Mouse (Mus musculus) heart, embryonic 12.5 days (tissue): ENCODE data around the gene Psmc3ip. TPM values are rescaled to one million over a fixed set of nuclear protein-coding genes. Genes with fewer than 3 reads are reported as not detected.

Experiments
- ATAC-seq: fragments of 200-750 bp; cut with Nextera tagmentation; 2 replicates; pipeline ENCODE4 v1.8.0; 2017; ENCODE audit warnings: moderate TSS enrichment, moderate library complexity; ENCODE audit not compliant: insufficient number of reproducible peaks, low FRiP score
- H3K27ac ChIP-seq: fragments of 300-500 bp; sonication (generic); 2 replicates; pipeline ENCODE4 v1.5.1; 2016; ENCODE audit warnings: mild to moderate bottlenecking, moderate library complexity; ENCODE audit not compliant: poor library complexity, severe bottlenecking
- H3K27me3 ChIP-seq: fragments of 300-500 bp; sonication (generic); replicated peaks from 2 replicates; pipeline ENCODE4 v1.6.1; 2016; ENCODE audit warnings: mild to moderate bottlenecking, moderate library complexity
- H3K36me3 ChIP-seq: fragments of 300-500 bp; sonication (generic); 2 replicates; pipeline ENCODE4 v1.6.1; 2016; ENCODE audit warnings: mild to moderate bottlenecking, moderate library complexity
- H3K4me1 ChIP-seq: fragments of 300-500 bp; sonication (generic); replicated peaks from 2 replicates; pipeline ENCODE4 v1.6.1; 2016; ENCODE audit warnings: mild to moderate bottlenecking
- H3K4me2 ChIP-seq: fragments of 300-500 bp; sonication (generic); 2 replicates; pipeline ENCODE4 v1.6.1; 2016; ENCODE audit warnings: mild to moderate bottlenecking, moderate library complexity
- H3K4me3 ChIP-seq: fragments of 300-500 bp; sonication (generic); 2 replicates; pipeline ENCODE4 v1.5.1; 2016; ENCODE audit warnings: mild to moderate bottlenecking
- H3K9ac ChIP-seq: fragments of 300-500 bp; sonication (generic); 2 replicates; pipeline ENCODE4 v1.6.1; 2016; ENCODE audit warnings: mild to moderate bottlenecking, moderate library complexity
- H3K9me3 ChIP-seq: fragments of 300-500 bp; sonication (generic); replicated peaks from 2 replicates; pipeline ENCODE4 v1.6.1; 2016; ENCODE audit warnings: mild to moderate bottlenecking, moderate library complexity
- WGBS: fragments of 180-500 bp; shearing (Covaris S2); methylation state at CpG from one replicate; pipeline ENCODE4 v1.1.7; 2016; 5-methylcytosine and 5-hydroxymethylcytosine counted together
- polyA plus RNA-seq: library from polyadenylated mRNA; unstranded; fragments of >200 nt; fragmentation: Nextera tagmentation; extraction: Ambion mirVana; gene quantifications from 2 replicates; pipeline ENCODE4 v1.2.1, GENCODE M21; 2016

The Psmc3ip gene
- 20.8 and 21.3 TPM in 2 replicates for polyA plus RNA-seq

DNA sequence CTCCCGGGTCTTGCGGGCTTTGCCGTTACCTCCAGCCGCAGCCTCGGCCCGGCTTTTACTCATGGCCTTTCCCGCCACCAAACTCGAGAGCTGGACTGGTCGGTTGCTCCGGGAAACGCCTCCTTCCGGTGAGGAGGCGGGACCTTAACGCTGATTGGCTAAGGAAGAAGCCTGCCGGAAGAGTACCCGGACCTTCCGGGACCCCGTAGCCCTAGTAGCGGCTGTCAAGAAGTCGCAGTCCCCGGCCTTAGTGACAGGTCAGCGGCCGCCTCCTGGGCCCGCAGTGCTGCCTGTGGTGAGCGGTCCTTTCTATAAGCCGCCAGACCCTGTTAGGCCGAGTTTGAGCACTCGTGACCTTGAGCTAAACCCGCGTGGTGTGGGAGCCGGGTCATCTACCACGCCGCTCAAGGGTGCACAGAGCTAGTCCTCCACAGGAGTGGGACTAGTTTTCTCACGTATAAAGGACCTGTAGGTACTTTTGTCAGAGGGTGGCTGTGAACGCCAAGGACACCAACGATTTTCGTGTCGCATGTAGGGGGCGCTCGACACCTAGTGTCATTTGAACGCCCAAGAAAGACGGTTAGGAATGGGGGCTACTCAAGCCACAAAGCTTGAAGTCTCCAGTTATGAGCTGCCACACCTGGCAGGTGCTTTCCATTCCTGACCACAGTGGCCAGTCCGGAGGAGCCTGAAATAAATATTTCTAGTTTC, at the start of gene Psmc3ip:
Psmc3ip (minus strand) TSS at position 123 of the 711 bp plus-strand sequence.
- Histone ChIP-seq H3K4me2 (peak within 1 kb of the TSS; percentile 94), H3K27ac (peak within 1 kb of the TSS; percentile 97), H3K27me3 (no peaks in the 10 kb centered on the region), H3K4me1 (peaks cover 10% of the 10 kb centered on the region), H3K4me3 (peak within 1 kb of the TSS; percentile 84), H3K36me3 (peaks cover 75% of the 10 kb centered on the region), H3K9ac (peak within 1 kb of the TSS; percentile 90), H3K9me3 (no peaks in the 10 kb centered on the region)
- under 1% methylated on average over 43 of the region's 43 CpGs for WGBS
- ATAC-seq, result peak; percentile 93

DNA sequence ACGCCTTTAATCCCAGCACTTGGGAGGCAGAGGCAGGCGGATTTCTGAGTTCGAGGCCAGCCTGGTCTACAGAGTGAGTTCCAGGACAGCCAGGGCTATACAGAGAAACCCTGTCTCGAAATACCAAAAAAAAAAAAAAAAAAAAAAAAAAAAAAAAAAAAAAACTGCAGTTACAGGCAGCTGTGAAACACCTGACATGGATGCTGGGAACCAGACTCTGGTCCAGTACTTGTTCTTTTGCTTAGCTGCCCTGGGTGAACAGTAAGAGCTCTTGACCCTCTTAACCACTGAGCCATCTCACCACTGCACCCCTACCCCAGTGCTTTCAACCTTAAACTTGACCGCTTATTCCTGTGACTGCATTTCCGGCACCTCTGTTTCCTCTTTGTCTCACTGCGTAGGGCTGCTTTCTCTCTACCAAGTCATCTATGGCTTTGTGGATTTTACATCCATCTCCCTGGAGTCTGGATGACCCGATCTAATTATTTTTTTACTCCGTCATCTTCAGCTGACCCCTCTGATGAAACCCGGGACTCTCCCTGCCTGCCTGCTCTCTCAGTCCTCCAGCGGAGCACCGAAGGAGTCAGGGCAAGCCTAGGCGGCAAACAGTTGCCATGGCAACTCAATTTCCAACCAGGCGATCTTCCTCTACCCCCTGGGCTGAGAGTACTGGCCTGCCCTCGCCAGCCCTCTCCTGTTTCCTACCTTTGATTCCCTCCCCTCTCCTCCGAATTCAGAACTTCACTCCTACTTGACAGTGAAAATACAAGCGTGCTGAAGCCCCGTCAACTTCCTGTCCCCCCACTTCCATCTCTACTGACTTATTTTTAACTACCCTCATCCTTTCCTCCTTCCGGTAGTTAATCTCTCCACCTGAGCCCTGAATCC, 48.3 kb upstream of the Psmc3ip start:
- H3K27ac ChIP-seq, result no peak overlapping the region
- ATAC-seq, result peak; percentile 28; the same call in 1 of the 2 replicates

DNA sequence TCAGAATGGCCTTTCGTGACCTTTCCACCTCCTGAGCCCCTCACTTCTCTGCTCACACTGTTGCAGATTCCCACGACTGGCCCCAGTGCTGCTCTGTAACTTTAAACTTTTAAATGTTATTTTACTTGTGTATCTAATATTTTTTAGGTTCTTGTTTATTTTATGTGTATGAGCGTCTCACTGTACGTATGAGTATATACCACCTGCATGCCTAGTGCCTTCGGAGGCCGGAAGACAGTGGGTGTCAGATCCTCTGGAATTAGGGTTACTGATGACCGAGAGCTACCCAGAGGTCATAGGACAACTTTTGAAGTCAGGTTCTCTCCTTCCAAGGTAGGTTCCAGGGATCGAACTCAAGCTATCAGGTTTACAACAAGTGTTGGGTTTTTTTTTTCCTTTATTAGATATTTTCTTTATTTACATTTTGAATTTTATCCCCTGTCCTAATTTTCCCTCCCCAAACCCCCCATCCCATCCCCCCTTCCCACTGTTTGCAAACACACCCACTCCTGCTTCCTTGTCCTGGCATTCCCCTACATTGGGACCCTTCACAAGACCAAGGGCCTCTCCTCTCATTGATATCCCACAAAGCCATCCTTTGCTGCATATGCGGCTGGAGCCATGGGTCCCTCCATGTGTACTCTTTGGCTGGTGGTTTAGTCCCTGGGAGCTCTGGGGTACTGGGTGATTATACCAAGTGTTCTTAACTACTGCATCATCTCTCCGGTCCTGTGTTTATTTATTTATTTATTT, 47.2 kb upstream of the Psmc3ip start:
- no peak for ATAC-seq
- Histone ChIP-seq H3K36me3 (no peaks in the 10 kb centered on the region), H3K9me3 (no peaks in the 10 kb centered on the region), H3K9ac (no peak overlapping the region), H3K4me2 (no peak overlapping the region), H3K4me3 (no peak overlapping the region), H3K27ac (no peak overlapping the region), H3K27me3 (no peaks in the 10 kb centered on the region), H3K4me1 (peaks cover 33% of the 10 kb centered on the region)
- 84% methylated on average over 10 of the region's 10 CpGs for WGBS

More for the DNA sequence above, 48.3 kb upstream of the Psmc3ip start:
- H3K36me3 ChIP-seq, result no peaks in the 10 kb centered on the region
- H3K4me1 ChIP-seq, result peaks cover 31% of the 10 kb centered on the region
- peak overlapping the region; percentile 19 for H3K9ac ChIP-seq
- H3K9me3 ChIP-seq, result no peaks in the 10 kb centered on the region
- 21% methylated on average over 19 of the region's 19 CpGs for WGBS
- H3K27me3 ChIP-seq, result no peaks in the 10 kb centered on the region
- peak overlapping the region; percentile 27 for H3K4me3 ChIP-seq
- H3K4me2 ChIP-seq, result peak overlapping the region; percentile 66

GRCm38 (mm10) chr11:101141088-101141487, 45.9 kb upstream of the Psmc3ip start:
- Histone ChIP-seq H3K4me3 (no peak overlapping the region), H3K9ac (no peak overlapping the region), H3K4me1 (peaks cover 33% of the 10 kb centered on the region), H3K27ac (peak overlapping the region; percentile 50; the same call in 1 of the 2 replicates), H3K27me3 (no peaks in the 10 kb centered on the region), H3K36me3 (no peaks in the 10 kb centered on the region), H3K4me2 (no peak overlapping the region), H3K9me3 (no peaks in the 10 kb centered on the region)
- WGBS, result 82% methylated on average over 8 of the region's 8 CpGs
- no peak for ATAC-seq

- Histone ChIP-seq H3K4me3 (peak overlapping the region; percentile 43), H3K27ac (peak overlapping the region; percentile 50; the same call in 1 of the 2 replicates), H3K9ac (peak overlapping the region; percentile 68), H3K36me3 (no peaks in the 10 kb centered on the region), H3K4me2 (peak overlapping the region; percentile 72), H3K27me3 (no peaks in the 10 kb centered on the region), H3K9me3 (no peaks in the 10 kb centered on the region), H3K4me1 (peaks cover 33% of the 10 kb centered on the region)
- WGBS, result 23% methylated on average over 27 of the region's 27 CpGs
- ATAC-seq, result no peak
These were observed 45.1 kb upstream of the Psmc3ip start for GRCm38 (mm10) chr11:101140164-101140819.

GRCm38 (mm10) chr11:101138536-101139181, 43.4 kb upstream of the Psmc3ip start:
- WGBS, result 27% methylated on average over 15 of the region's 15 CpGs
- no peak for ATAC-seq
- Histone ChIP-seq H3K4me1 (peaks cover 34% of the 10 kb centered on the region), H3K9ac (peak overlapping the region; percentile 31; the same call in 1 of the 2 replicates), H3K9me3 (no peaks in the 10 kb centered on the region), H3K27me3 (no peaks in the 10 kb centered on the region), H3K4me3 (no peak overlapping the region), H3K36me3 (no peaks in the 10 kb centered on the region), H3K27ac (no peak overlapping the region), H3K4me2 (peak overlapping the region; percentile 38)

DNA sequence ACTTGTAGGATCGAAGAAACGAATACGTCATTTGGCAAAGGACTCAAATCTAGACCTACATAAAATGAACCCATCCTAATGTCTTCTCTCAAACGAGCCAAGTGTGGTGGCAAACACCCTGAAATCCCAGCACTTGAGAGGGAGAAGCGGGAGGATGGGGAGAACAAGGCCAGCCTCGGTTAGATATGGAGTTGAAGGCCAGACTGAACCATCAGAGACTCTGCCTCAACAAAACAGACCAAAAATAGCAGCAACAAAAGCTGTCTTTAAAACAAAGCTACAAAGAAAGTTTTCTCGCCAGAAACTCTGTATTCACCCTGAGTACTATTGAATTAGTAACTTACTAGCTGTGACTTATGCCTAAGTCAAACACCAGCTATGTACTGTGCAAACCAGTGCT, 41.8 kb upstream of the Psmc3ip start:
- H3K36me3 ChIP-seq, result no peaks in the 10 kb centered on the region
- no peak overlapping the region for H3K4me3 ChIP-seq
- H3K9ac ChIP-seq, result no peak overlapping the region
- no peak overlapping the region for H3K4me2 ChIP-seq
- no peak overlapping the region for H3K27ac ChIP-seq
- no peak for ATAC-seq
- H3K4me1 ChIP-seq, result peaks cover 27% of the 10 kb centered on the region
- H3K9me3 ChIP-seq, result no peaks in the 10 kb centered on the region
- WGBS, result 75% methylated on average over 7 of the region's 7 CpGs
- no peaks in the 10 kb centered on the region for H3K27me3 ChIP-seq

GRCm38 (mm10) chr11:101134217-101134865, 39.1 kb upstream of the Psmc3ip start:
- H3K4me1 ChIP-seq, result peaks cover 22% of the 10 kb centered on the region
- 71% methylated on average over 13 of the region's 13 CpGs for WGBS
- no peak overlapping the region for H3K4me2 ChIP-seq
- H3K4me3 ChIP-seq, result no peak overlapping the region
- H3K36me3 ChIP-seq, result no peaks in the 10 kb centered on the region
- H3K9ac ChIP-seq, result no peak overlapping the region
- no peak overlapping the region for H3K27ac ChIP-seq
- H3K9me3 ChIP-seq, result no peaks in the 10 kb centered on the region
- no peak for ATAC-seq
- H3K27me3 ChIP-seq, result no peaks in the 10 kb centered on the region

DNA sequence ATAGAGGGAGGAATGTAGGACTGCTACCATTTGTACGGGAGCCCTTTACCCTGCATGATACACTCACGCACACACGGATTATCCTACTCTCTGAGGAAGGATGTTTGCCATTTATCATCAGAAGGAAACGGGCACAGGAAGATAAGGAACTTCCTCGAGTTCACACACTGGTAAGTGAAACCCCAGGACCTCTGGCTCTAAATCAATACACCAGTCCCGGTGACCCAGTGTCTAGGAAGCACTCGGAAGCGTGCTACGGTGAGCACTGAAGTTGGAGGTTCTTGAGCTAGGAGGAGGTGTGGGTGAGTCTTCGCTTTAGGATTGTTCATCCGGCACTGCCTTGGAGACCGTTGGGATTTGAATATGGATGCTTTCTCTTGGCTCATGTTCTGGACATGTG, 37.8 kb upstream of the Psmc3ip start:
- WGBS, result 43% methylated on average over 12 of the region's 12 CpGs
- Histone ChIP-seq H3K36me3 (no peaks in the 10 kb centered on the region), H3K9ac (no peak overlapping the region), H3K9me3 (no peaks in the 10 kb centered on the region), H3K27ac (no peak overlapping the region), H3K4me1 (peaks cover 16% of the 10 kb centered on the region), H3K27me3 (no peaks in the 10 kb centered on the region), H3K4me3 (no peak overlapping the region), H3K4me2 (no peak overlapping the region)
- no peak for ATAC-seq

- no peak overlapping the region for H3K4me2 ChIP-seq
- H3K27me3 ChIP-seq, result no peaks in the 10 kb centered on the region
- no peak overlapping the region for H3K4me3 ChIP-seq
- H3K27ac ChIP-seq, result no peak overlapping the region
- no peak for ATAC-seq
- peaks cover 6% of the 10 kb centered on the region for H3K9me3 ChIP-seq
- no peak overlapping the region for H3K9ac ChIP-seq
- peaks cover 7% of the 10 kb centered on the region for H3K36me3 ChIP-seq
- peaks cover 16% of the 10 kb centered on the region for H3K4me1 ChIP-seq
- 89% methylated on average over 6 of the region's 6 CpGs for WGBS
These were observed 36.5 kb upstream of the Psmc3ip start for GRCm38 (mm10) chr11:101131701-101132100.
